Mouse (Mus musculus): Measurements from ENCODE around the gene Lce1f.

Lce1f gene

DNA sequence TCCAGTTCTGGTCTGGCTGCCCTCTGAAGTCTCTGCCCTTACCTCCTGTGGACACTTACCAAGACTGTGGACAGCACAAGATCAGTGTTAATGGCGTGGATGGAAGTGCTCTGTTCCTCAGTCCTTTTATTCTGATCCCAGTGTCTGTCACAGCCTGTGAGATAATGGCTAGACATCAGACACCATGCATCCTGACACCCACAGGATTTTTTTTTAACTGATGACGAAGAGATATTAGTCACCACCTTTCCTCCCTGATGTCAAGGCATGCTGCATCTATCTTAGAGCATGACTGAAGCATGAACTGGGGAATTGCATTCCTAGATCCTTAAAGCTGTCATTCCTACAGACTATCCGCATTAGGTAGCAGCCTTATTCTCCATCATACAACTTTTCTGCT, at the start of gene Lce1f:
Gene Lce1f, minus strand, starts transcription at position 101 of the 400 bp plus-strand sequence.
- no peak for DNase-seq (ENCODE audit: low spot score in 2 of 2)

DNA sequence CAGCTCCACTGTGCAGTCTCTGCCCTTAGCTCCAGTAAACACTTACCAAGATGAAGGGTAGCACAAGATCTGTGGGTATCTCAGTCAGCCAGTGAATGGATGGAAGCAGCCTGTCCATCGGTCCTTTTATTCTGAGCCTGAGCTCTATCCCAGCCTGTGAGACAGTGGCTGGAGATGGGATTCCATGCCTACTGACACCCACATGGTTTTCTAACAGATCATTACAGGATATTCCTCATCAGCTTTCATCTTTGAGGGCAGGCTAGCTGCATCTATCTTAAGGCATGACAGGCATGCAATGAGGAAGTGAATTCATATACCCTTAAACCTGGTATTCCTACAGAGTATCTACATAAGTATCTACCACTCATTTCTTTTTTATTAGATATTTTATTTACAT, 44.8 kb upstream of the Lce1f start, which contains the start of gene Lce1h:
Gene Lce1h, minus strand, starts transcription at position 101 of the 400 bp plus-strand sequence.
- no peak for DNase-seq (ENCODE audit: low spot score in 2 of 2)

DNA sequence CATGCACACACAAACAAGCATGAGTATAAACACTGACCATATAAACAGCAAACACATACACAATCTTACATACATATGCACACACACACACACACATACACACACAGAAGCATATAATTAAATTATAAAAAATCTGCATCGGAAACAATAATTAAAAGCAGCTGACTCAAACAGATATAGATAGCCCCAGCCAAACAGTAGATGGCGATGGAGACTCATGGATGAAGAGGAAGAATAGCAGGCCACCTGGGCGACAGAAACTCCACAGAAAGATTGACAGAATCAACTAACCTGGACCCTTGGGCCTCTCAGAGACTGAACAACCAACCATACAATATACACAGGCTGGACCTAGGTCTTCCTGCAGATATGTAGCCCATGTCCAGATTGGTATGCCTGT, 33.0 kb upstream of the Lce1f start:
- no peak for DNase-seq (ENCODE audit: low spot score in 2 of 2)

DNA sequence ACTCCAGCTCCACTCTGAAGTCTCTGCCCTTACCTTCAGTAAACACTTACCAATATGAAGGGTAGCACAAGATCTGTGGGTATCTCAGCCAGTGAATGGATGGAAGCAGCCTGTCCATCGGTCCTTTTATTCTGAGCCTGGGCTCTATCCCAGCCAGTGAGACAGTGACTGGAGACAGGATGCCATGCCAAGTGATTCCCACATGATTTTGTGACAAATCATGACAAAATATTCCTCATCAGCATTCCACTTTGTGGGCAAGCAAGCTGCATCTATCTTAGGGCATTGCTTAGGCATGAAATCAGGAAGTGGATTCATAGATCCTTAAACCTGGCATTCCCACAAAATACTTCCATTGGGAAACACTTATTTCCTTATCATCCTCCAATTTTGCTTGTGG, 32.1 kb upstream of the Lce1f start, which contains the start of gene Lce1g:
Gene Lce1g, minus strand, starts transcription at position 101 of the 400 bp plus-strand sequence.
- DNase-seq (ENCODE audit: low spot score in 2 of 2) = no peak

DNA sequence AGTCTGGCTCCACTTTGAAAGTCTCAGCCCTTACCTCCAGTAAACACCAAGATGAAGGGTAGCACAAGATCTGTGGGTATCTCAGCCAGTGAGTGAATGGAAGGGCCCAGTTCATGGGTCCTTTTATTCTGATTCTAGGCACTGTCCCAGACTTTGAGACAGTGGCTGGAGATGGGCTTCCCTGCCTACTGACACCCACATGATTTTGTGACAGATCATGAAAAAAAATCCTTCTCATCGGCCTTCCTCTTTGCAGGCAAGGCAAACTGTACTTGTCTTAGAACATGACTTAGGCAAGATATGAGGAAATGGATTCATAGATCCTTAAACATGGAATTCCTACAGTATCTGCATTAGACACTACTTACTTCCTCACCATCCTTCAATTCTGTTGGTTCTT, 18.8 kb upstream of the Lce1f start, which contains the start of gene Gm38119:
Gene Gm38119, minus strand, starts transcription at position 101 of the 400 bp plus-strand sequence.
- DNase-seq (ENCODE audit: low spot score in 2 of 2) = no peak

DNA sequence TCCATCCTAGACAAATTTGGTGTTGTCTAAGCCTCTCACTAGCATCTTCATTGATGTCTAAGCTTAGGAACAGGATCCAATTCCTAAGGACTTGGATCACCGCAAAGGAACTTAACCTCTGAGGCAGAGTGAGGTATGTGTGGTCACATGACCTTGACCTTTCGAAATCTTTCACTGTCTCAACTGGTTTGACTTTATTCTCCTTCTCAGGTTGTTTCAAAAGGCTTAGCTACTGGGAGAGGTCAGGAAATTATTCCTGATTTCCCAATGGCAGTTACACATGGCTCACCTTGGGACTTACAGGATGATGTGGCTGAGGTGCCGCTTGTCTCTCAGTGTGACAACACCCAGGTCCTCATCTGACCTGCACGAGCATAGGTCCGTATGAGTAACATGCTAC, 2.5 kb upstream of the Lce1f start:
- DNase-seq (ENCODE audit: low spot score in 2 of 2) = no peak

DNA sequence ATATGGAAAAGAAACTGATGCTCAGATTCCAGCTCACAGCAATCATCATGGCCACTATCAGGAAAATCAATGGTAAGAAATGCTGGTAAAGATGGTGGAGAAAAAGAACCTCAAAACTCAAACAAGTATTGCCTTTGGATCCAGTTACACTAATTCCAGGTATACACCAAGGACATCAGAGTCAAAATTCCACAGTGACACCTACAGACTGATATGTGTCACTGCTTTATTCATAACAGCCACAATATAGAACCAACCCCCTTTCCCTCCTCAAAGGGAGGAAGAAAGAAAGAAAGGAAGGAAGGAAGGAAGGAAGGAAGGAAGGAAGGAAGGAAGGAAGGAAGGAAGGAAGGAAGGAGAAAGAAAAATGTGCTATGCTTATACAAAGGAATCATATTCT, 5.0 kb downstream of the Lce1f start:
- DNase-seq (ENCODE audit: low spot score in 2 of 2) = no peak

DNA sequence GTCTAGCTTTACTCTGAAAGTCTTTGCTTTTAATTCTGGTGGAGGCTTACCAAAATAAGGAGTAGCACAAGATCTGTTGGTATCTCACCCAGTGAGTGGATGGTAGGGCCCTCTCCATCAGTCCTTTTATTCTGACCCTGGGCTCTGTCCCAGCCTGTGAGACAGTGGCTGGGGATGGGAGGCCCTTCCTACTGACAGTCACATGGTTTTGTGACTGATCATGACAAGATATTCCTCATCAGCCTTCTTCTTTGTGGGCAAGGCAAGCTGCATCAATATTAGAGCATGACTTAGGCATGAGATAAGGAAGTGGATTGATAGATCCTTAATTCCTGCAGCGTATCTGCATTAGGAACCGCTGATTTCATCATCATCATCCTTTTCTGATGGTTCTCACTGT, 11.2 kb downstream of the Lce1f start, which contains the start of gene Lce1e:
Gene Lce1e, minus strand, starts transcription at position 101 of the 400 bp plus-strand sequence.
- no peak for DNase-seq (ENCODE audit: low spot score in 2 of 2)

DNA sequence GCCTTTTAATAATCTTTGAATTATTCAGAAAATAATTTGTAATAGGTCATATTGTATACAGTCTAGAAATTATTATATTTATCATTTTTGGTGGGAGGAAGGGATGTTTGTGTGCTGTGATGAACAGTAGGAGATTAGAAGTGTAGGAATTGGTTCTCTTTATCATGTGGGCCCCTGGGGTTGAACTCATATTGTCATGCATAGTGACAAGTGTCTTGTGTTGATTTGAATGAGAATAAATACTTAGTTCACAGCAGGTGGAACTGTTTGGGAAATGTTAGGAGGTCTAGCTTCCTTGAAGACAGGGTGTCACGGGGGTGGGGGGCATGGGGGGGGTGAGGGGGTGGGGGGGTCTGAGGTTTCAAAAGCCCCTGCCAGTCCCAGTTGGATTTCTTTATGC, 25.5 kb downstream of the Lce1f start:
- no peak for DNase-seq (ENCODE audit: low spot score in 2 of 2)

DNA sequence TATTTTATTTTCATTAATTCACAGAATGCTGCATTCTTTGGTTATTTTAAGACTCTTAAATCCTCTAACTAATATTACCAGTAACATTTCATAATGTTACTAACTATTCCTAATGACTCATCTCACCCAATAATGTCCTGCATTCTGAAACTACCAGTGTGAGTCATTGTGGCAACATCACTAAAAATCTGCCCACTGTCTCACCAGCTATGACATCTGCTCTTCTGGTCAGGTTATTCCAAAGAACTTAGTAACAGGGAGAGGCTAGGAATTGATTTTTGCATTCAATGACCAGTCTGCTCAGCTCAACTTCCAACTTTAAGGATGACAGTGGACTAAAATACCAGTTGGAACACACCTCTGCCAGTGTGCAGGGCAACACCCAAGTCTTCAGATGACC, 28.5 kb downstream of the Lce1f start:
- DNase-seq (ENCODE audit: low spot score in 2 of 2) = no peak

DNA sequence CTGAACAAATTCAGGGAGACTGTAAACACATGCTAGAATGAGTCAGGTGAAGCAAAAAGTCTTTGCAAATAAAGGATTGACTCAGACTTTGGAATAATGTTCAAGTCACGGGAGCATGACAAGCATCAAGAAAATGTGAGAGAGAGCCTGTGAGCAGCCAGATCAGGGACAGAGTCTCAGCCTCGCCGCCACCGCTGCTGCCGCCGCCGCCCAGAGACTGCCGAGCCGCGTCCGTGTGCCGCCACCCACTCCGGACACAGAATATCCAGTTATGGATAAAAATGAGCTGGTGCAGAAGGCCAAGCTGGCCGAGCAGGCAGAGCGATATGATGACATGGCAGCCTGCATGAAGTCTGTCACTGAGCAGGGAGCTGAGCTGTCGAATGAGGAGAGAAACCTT, 31.0 kb downstream of the Lce1f start:
- DNase-seq (ENCODE audit: low spot score in 2 of 2) = peak in 1 of 2 experiments; percentile 16

DNA sequence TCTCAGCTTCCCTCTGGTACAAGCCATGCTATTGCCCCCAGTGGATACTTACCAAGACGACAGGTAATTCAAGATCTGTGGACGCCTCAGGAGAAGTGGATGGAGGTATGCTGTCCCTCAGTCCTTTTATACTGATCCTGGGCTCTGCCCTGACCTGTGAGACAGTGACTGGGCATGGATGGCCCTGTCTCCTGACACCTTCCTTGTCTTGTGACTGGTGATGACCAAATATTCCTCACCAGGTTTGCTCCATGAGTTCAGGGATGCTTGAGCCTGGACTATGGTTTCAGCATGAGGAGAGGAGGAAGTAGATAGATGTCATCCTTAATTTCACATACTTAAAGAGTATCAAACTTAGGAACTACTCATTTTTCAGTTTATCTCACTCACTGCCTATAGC, 33.0 kb downstream of the Lce1f start, which contains the start of gene Lce1d:
Gene Lce1d, minus strand, starts transcription at position 101 of the 400 bp plus-strand sequence.
- DNase-seq (ENCODE audit: low spot score in 2 of 2) = no peak

DNA sequence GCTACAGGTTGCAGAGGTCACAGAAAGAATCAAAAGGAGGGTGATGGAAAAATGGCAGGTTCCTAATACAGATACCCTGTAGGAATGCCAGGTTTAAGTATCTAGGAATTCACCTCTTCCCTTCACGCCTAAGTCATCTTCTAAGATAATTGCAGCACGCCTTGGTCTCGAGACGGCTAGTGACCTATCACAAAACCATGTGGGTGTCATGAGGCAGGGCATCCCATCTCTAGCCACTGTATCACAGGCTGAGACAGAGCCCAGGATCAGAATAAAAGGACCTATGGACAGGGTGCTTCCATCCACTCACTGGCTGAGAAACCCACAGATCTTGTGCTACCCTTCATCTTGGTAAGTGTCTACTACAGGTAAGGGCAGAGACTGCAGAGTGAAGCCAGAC, 41.2 kb downstream of the Lce1f start, which contains the start of gene Lce1c:
Gene Lce1c, plus strand, starts transcription at position 301 of the 400 bp plus-strand sequence.
- no peak for DNase-seq (ENCODE audit: low spot score in 2 of 2)

DNA sequence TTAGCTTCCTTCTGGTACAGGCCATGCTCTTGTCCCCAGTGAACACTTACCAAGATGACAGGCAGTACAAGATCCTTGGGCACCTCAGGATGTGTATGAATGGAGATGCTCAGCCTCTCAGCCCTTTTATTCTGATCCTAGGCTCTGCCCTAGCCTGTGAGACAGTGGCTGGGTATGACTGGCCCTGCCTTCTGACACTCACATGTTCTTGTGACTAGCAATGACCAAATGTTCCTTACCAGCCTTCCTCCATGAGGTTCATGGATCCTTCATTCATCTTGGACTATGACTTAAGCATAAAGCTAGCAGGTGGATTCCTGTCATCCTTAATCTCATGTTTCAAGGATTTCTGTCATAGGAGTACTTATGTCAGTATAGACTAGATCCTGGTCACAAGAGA, 49.9 kb downstream of the Lce1f start, which contains the start of gene Lce1a2:
Gene Lce1a2, minus strand, starts transcription at position 101 of the 400 bp plus-strand sequence.
- no peak for DNase-seq (ENCODE audit: low spot score in 2 of 2)
